Mouse (Mus musculus) heart, adult 2 months (tissue): ENCODE measurements around the gene Ubash3b. TPM values are rescaled to one million over a fixed set of nuclear protein-coding genes. Genes with fewer than 3 reads are reported as not detected.
A peak's percentile ranks its signal among the peaks of the same experiment; 100 is the strongest.

Experiments
- DNase-seq, 2 experiments: peaks; one replicate each; pipeline ENCODE4 v3.0.0; 2021
- H3K27ac ChIP-seq: fragments of 200-600 bp; 2 replicates; pipeline ENCODE4 v1.8.1; 2022
- H3K27me3 ChIP-seq: fragments of 200-500 bp; 2 replicates; pipeline ENCODE4 v1.6.1; 2012; ENCODE audit warnings: mild to moderate bottlenecking, low read length, inconsistent platforms, mixed read lengths; ENCODE audit not compliant: control insufficient read depth, insufficient read depth
- H3K36me3 ChIP-seq: fragments of 200-500 bp; 2 replicates; pipeline ENCODE4 v1.6.1; 2012; ENCODE audit warnings: low read length, inconsistent platforms; ENCODE audit not compliant: control insufficient read depth, insufficient read depth
- H3K4me1 ChIP-seq: fragments of 200-500 bp; 2 replicates; pipeline ENCODE4 v1.6.1; 2011; ENCODE audit warnings: low read length; ENCODE audit not compliant: control insufficient read depth, insufficient read depth
- H3K4me3 ChIP-seq: fragments of 200-600 bp; 2 replicates; pipeline ENCODE4 v1.8.1; 2022
- H3K79me2 ChIP-seq: fragments of 200-500 bp; replicated peaks from 2 replicates; pipeline ENCODE4 v1.6.1; 2012; ENCODE audit warnings: mild to moderate bottlenecking, inconsistent platforms, low read length, moderate library complexity, mixed read lengths; ENCODE audit not compliant: control insufficient read depth, insufficient read depth
- H3K9ac ChIP-seq: fragments of 200-500 bp; 2 replicates; pipeline ENCODE4 v1.6.1; 2012; ENCODE audit warnings: low read depth, mild to moderate bottlenecking, control low read depth, inconsistent platforms, low read length, mixed read lengths
- CTCF ChIP-seq: fragments of 200-600 bp; IDR thresholded peaks from 2 replicates; pipeline ENCODE4 v1.8.1; 2022; ENCODE audit warnings: antibody characterized with exemption, mild to moderate bottlenecking, moderate library complexity
- EP300 ChIP-seq: fragments of 200-500 bp; IDR thresholded peaks from 2 replicates; pipeline ENCODE4 v1.6.1; 2011; ENCODE audit warnings: low read depth, low read length, control low read depth; ENCODE audit not compliant: insufficient read depth
- POLR2A ChIP-seq: fragments of 200-500 bp; IDR thresholded peaks from 2 replicates; pipeline ENCODE4 v1.6.1; 2011; ENCODE audit warnings: mild to moderate bottlenecking, low read depth, low read length, control low read depth; ENCODE audit not compliant: insufficient read depth
- WGBS: fragments of 180-500 bp; shearing (Covaris S2); methylation state at CpG from one replicate; pipeline ENCODE4 v1.1.7; 2018; 5-methylcytosine and 5-hydroxymethylcytosine counted together
- intact Hi-C: fragments of 180-260 bp; cut with DNase I; formaldehyde crosslinking; loops from one replicate; pipeline ENCODE4 v1.15.1; 2025
- polyA plus RNA-seq: library from polyadenylated mRNA; depleted of rRNA; stranded (reverse); fragments of >200 nt; gene quantifications from 2 replicates; pipeline ENCODE4 v1.2.3, GENCODE M21; 2012
- total RNA-seq, 2 experiments: library from RNA; stranded (reverse); gene quantifications; 2 replicates each; pipeline ENCODE4 v1.2.3; 2021

Ubash3b gene
- total and polyA plus RNA-seq, 3 experiments = 1.5 to 1.9 (median 1.5) TPM

- no peak for DNase-seq
- Histone ChIP-seq H3K36me3 (peaks cover 6% of the 10 kb centered on the region), H3K4me1 (peaks cover 16% of the 10 kb centered on the region), H3K9ac (no peak overlapping the region), H3K27me3 (no peaks in the 10 kb centered on the region), H3K79me2 (no peaks in the 10 kb centered on the region), H3K27ac (no peak overlapping the region), H3K4me3 (no peak overlapping the region)
- TF ChIP-seq POLR2A (no peak), EP300 (no peak), CTCF (no peak)
- intact Hi-C loops = no loop called here
- 76% methylated on average over 9 of the region's 9 CpGs for WGBS
These were observed 73.6 kb downstream of the Ubash3b start for GRCm38 (mm10) chr9:41087831-41088383.

- peaks cover 11% of the 10 kb centered on the region for H3K4me1 ChIP-seq
- no peak overlapping the region for H3K4me3 ChIP-seq
- no peaks in the 10 kb centered on the region for H3K79me2 ChIP-seq
- no peaks in the 10 kb centered on the region for H3K27me3 ChIP-seq
- no peaks in the 10 kb centered on the region for H3K36me3 ChIP-seq
- H3K27ac ChIP-seq = peak overlapping the region; percentile 20
- no peak for TF ChIP-seq CTCF
- no peak for TF ChIP-seq POLR2A
- no peak for TF ChIP-seq EP300
- 21% methylated on average over 11 of the region's 11 CpGs for WGBS
- H3K9ac ChIP-seq = no peak overlapping the region
- DNase-seq = peak; percentile 46 to 66
- intact Hi-C loops = no loop called here
These were observed 77.2 kb downstream of the Ubash3b start for GRCm38 (mm10) chr9:41084191-41084901.

DNA sequence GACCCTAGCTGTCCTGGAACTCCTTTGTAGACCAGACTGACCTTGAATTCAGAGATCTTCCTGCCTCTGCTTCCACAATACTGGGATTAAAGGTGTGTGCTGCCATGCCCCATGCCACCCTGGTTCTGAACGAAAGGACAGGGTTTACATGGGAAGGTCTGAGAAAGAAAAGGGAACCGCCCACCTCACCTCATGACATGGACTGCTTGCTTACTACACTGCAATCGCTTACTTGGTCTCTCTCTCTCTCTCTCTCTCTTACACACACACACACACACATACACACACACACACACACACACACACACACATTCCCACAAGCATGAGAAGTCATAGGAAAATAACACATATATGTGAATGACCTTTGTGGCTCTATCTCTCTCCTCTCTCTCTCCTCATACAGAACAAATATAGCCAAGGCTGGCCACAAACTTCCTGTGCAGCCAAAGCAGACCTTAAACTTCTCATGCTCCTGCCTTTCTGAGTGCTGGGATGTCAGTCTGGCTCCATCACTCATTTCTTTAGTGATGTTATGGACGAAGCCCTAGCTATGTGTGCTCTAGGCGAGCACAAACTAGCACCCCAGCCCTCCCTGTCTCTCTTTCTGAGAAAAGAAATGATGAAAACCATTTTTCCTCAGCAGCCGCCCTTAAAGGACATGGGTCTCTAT, 78.0 kb downstream of the Ubash3b start:
- no peak overlapping the region for H3K9ac ChIP-seq
- no peak overlapping the region; the same call in 1 of the 2 replicates for H3K27ac ChIP-seq
- intact Hi-C loops = no loop called here
- DNase-seq = no peak
- TF ChIP-seq EP300 (no peak), POLR2A (no peak), CTCF (no peak)
- H3K27me3 ChIP-seq = no peaks in the 10 kb centered on the region
- 66% methylated on average over 6 of the region's 6 CpGs for WGBS
- H3K4me3 ChIP-seq = no peak overlapping the region
- no peaks in the 10 kb centered on the region for H3K79me2 ChIP-seq
- no peaks in the 10 kb centered on the region for H3K36me3 ChIP-seq
- peaks cover 11% of the 10 kb centered on the region for H3K4me1 ChIP-seq

DNA sequence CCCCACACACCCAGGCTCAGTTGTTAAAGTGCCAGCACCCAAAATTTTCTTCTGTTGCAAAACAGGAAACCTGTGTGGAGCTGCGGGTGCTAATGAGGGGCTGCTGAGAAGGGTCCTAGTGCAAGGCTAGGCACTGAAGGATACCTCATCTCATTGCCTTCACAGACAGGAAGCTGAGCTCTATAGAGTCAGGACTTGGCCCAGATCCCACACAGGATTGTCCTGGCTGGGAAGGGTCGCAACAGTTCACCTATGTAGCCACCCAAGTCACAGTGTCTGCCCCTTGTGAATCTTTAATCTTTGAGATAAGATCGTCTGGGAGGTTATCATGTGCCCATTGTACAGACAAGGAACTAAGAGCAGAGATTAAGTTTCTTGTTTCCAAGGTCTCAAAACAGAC, 78.6 kb downstream of the Ubash3b start:
- Histone ChIP-seq H3K9ac (no peak overlapping the region), H3K27me3 (no peaks in the 10 kb centered on the region), H3K27ac (no peak overlapping the region), H3K36me3 (no peaks in the 10 kb centered on the region), H3K4me3 (no peak overlapping the region), H3K4me1 (peaks cover 11% of the 10 kb centered on the region), H3K79me2 (no peaks in the 10 kb centered on the region)
- no peak for DNase-seq
- no peak for TF ChIP-seq POLR2A
- no peak for TF ChIP-seq EP300
- TF ChIP-seq CTCF = no peak
- intact Hi-C loops = no loop called here
- WGBS = 47% methylated on average over 3 of the region's 3 CpGs

- peak; percentile 43 to 56 for DNase-seq
- no peaks in the 10 kb centered on the region for H3K36me3 ChIP-seq
- H3K27ac ChIP-seq = no peak overlapping the region
- H3K27me3 ChIP-seq = no peaks in the 10 kb centered on the region
- TF ChIP-seq CTCF (no peak), EP300 (no peak)
- WGBS = 59% methylated on average over 5 of the region's 5 CpGs
- H3K4me1 ChIP-seq = peaks cover 11% of the 10 kb centered on the region
- intact Hi-C loops = no loop called here
- no peak overlapping the region for H3K9ac ChIP-seq
- no peak overlapping the region for H3K4me3 ChIP-seq
- H3K79me2 ChIP-seq = no peaks in the 10 kb centered on the region
These were observed 80.6 kb downstream of the Ubash3b start for GRCm38 (mm10) chr9:41080877-41081276.
